Mouse (Mus musculus): ENCODE measurements around the gene Klhdc9. TPM values are rescaled to one million over a fixed set of nuclear protein-coding genes. Genes with fewer than 3 reads are reported as not detected.

Klhdc9 gene
- 1 to 10 TPM; 4.4 to 4.8 TPM for total RNA-seq (2021)

- intact Hi-C loops (cut with DNase I): loop anchor here (5.0 kb wide), 1 partner anchor 117 kb away; no protein-coding TSS in a partner anchor
- DNase-seq: peak; percentile 94
Observed at GRCm38 (mm10) chr1:171360656-171361055, at the start of gene Klhdc9. Klhdc9 (minus strand) TSS chr1:171360798.

- intact Hi-C loops (cut with DNase I): no loop called here
- DNase-seq: no peak
Observed at GRCm38 (mm10) chr1:171410231-171410630, 49.6 kb upstream of the Klhdc9 start.

DNA sequence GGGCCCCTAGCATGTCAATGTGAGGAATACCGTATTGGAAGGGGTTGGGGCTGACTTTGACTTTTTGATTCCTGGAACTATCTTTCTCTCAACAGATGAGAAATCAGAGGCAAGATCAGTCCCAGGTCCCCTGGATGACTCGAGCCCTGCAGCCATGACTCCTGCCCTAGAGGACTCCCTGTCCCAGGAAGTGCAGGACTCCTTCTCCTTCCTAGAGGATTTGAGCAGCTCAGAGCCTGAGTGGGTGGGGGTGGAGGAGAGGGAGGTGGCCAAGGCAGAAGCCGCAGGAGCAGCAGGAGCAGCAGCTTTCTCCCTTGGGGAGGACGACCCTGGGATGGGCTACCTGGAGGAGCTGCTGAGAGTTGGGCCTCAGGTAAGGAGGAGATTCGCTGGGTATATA is 46.7 kb upstream of the Klhdc9 start:
- DNase-seq: no peak
- intact Hi-C loops (cut with DNase I): no loop called here

- intact Hi-C loops (cut with DNase I): no loop called here
Observed at GRCm38 (mm10) chr1:171402991-171403390, 42.4 kb upstream of the Klhdc9 start.

DNA sequence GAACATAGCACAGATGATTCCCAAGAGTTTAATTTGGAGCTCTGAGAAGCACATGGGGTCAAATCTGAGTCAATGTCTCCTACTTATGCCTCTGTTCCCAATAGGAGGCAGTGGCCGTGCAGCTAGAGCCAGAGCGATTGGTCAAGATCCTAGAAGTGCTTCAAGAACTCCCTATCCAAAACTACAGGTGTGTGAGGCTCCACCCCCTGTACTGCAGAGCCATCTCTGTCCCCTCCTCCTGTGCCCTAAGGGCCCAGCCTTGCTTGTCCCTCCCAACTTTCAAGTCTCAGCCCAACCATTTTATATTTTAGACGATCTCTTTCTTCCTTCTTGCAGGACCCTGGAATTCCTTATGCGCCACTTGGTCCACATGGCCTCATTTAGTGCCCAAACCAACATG is 41.2 kb upstream of the Klhdc9 start:
- DNase-seq: no peak
- intact Hi-C loops (cut with DNase I): no loop called here

More at GRCm38 (mm10) chr1:171402991-171403390, 42.4 kb upstream of the Klhdc9 start:
- no peak for DNase-seq

- no peak for DNase-seq
- intact Hi-C loops (cut with DNase I): no loop called here
Observed at GRCm38 (mm10) chr1:171390101-171390500, 29.5 kb upstream of the Klhdc9 start.

DNA sequence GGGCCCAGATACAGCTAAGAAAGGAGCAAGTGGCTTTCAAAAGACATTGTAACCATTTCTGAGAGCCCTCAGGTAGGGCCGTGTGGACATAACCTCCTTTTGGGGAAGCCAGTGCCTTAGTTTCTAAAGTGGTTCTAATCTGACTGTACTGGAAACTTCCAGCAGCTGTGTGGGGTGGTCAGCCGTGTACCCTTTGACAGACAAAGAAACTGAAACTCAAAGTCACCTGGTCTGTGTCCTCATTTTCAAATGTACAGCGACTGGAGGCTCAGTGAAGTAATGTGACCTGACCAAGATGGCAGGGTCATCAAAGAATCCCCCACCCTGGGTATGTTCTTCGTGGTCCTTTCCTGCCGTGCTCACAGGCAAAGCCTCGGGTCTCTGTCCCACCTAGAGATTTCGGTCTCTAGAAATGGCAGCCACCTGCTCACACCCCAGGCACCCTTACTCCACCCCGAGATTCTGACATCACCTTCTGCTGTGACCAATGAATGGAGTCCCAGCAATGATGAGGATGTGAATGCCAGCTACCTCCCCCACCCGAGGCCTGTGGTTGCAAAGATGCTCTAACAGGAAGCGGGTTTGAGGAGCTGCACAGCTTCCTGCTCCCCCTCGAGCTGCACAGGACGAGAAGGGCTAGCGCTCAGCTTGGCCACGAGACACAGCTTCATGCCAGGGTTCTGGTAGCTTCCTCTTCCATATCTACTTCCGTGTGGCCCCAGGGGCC is 27.9 kb upstream of the Klhdc9 start, which contains the start of gene Arhgap30:
Arhgap30 (plus strand) TSS at position 579 of the 727 bp plus-strand sequence.
- DNase-seq: no peak
- intact Hi-C loops (cut with DNase I): no loop called here

DNA sequence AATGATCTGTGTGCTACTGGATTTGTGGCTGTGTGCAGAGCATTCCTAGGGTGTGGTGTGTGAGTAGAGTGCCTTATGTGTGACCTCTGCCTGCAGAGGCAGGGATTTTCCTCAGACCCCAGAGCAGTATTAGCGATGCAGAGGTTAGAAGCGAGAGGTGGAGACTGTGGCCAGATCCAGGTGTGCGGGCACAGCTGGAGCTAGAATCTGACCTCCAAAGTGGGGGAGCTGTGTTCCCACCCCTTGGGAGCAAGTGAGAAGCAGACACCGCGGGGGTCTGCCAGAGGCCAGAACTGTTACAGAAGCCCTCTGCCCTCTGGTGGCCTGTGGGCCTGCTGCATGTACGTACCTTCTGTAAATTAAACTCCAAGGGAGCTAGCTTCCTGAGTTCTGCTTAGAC is 26.5 kb upstream of the Klhdc9 start:
- peak; percentile 41 for DNase-seq

DNA sequence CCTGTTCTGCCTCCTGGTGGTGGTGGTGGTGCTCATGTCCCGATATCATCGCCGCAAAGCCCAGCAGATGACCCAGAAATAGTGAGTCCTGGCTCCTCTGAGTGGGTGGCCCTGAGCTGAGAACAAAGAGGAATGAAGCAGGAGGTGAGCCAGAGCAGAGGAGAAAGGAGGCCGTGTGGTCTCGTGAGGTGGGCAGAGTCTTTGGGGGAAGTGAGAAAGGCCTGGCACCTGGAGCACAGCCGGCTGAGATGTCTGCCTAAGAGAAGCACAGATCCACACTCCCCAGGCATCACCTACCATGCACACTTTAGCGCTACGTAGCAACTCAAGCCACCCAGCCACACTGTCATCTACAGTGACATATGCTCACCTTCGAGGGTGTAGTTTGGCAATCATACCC is 24.6 kb upstream of the Klhdc9 start:
- intact Hi-C loops (cut with DNase I): no loop called here
- no peak for DNase-seq

More for the DNA sequence above, 26.5 kb upstream of the Klhdc9 start:
- intact Hi-C loops (cut with DNase I): no loop called here

DNA sequence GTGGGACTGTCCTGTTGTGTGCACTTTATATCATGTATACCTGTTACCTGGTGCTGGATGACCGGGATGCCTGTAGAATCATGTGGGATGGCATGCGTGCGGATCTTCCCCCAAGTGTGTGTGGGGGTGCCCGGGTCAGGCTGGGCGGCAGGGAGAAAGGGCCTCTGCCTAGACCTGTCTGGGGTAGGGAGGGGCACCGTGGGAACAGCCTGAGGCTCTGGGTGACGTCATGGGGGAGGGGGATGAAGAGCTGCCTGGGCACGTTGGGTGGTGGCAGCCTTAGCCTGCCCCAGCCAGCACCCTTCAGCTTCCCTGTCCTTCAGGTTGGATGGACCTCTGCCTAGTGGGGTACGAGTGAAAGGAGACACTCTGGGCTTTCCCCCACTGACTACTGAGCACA is 23.8 kb upstream of the Klhdc9 start:
- DNase-seq: no peak
- intact Hi-C loops (cut with DNase I): no loop called here

DNA sequence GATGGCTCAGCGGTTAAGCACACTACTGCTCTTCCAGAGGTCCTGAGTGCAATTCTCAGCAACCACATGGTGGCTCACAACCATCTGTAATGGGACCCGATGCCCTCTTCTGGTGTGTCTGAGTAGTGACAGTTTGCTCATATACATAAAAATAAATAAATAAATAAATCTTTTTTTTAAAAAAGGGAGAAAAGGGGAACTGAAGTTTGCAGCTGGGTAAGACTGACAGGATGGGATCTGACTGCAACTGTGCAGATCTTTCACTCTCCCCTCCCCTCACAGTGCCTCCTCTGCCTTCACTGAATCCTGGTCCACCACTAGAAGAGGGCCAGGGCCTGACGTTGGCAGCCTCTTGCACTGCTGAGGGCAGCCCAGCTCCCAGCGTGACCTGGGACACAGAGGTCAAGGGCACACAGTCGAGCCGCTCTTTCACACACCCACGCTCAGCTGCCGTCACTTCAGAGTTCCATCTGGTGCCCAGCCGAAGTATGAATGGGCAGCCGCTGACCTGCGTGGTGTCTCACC is 21.6 kb upstream of the Klhdc9 start:
- DNase-seq: no peak
- intact Hi-C loops (cut with DNase I): no loop called here

DNA sequence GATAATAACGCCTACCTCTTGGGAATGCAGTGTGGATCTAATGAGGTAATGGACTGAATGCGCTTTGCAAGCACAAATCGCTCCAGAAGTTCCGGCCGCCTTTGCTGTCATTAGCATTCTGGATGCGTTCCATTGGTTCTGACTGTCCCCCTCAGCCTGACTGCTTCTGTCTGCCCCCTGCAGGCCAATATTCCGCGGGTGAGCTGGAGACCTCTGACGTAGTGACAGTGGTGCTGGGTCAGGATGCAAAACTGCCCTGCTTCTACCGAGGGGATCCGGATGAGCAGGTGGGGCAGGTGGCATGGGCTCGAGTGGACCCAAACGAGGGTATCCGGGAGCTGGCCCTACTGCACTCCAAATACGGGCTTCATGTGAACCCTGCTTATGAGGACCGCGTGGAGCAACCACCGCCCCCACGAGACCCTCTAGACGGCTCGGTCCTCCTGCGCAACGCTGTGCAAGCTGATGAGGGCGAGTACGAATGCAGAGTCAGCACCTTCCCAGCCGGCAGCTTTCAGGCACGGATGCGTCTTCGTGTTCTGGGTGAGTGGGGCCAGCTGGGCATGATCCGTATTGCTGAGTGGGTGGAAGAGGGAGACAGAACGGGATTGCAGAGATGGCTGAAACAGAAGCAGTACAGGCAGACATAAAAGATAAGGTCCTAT is 19.5 kb upstream of the Klhdc9 start:
- intact Hi-C loops (cut with DNase I): no loop called here
- DNase-seq: peak; percentile 82

DNA sequence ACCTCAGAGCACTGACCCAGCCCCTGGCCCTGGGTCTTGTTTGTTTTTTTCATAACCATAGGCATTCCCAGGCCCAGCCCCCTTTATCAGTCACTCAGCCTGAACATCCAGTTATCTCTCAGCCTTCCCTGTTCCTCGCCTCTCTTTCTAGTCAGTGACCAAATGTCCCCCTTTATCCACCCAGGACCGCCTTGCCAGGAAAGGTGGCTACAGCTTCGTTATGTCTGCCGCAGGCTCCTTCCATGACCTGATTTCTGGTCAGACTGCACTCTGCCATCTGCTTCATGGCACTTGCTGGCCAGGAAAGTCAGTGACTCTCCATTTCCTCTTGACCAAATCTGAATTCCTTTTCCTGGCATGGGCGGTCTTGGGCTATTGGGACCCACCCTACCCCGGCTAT is 17.7 kb upstream of the Klhdc9 start:
- intact Hi-C loops (cut with DNase I): no loop called here

GRCm38 (mm10) chr1:171375646-171376097 is 15.1 kb upstream of the Klhdc9 start:
- intact Hi-C loops (cut with DNase I): no loop called here
- DNase-seq: no peak

More for the DNA sequence above, 17.7 kb upstream of the Klhdc9 start:
- no peak for DNase-seq

DNA sequence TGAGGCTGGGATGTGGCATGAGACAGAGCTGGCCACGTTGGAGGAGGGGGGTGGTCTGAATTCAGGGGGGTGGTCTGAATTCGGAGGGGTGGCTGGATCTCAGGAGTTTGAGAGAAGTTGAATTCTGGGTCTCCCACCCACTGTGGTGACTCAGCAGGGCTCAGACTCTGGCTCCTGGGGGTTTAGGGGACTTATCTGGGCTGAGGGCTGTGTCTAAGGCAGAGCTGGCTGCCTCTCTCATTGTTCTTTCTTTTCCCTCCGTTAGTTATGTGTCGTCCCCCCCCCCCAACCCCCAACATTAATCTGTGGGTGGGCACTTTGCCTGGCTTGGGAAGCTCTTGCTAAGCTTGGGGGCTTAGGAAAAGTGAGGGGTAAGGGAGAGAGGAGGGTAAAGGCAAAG is 13.3 kb upstream of the Klhdc9 start:
- DNase-seq: no peak
- intact Hi-C loops (cut with DNase I): no loop called here

GRCm38 (mm10) chr1:171372880-171373279 is 12.3 kb upstream of the Klhdc9 start:
- DNase-seq: no peak
- intact Hi-C loops (cut with DNase I): no loop called here

- intact Hi-C loops (cut with DNase I): no loop called here
Observed at GRCm38 (mm10) chr1:171369845-171370556, 9.4 kb upstream of the Klhdc9 start, which contains the start of gene Nectin4. Nectin4 (plus strand) TSS chr1:171370099.

DNA sequence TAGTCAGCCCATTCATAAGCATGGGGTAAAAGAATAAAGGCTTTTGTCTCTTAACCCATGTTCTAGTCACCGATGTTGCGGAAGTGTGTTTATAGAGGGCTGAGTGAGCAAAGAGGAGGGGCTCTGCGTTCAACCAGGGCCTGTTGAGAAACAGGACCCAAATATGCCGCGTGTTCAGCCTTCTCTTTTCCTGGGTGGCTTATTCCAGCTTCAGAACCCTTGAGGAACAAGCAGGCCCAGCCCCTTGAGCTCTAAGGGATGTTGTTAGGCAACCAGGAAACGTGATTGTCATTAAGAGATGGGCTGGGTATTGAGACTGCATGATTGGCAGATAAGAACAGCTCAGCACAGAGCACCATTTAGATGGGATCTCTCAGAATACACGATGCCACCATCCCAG is 5.3 kb upstream of the Klhdc9 start:
- DNase-seq: no peak
- intact Hi-C loops (cut with DNase I): no loop called here

More at GRCm38 (mm10) chr1:171369845-171370556, 9.4 kb upstream of the Klhdc9 start, which contains the start of gene Nectin4:
- DNase-seq: no peak

GRCm38 (mm10) chr1:171361106-171362103 is 807 bp upstream of the Klhdc9 start:
- intact Hi-C loops (cut with DNase I): loop anchor here (5.0 kb wide), 1 partner anchor 116 kb away; no protein-coding TSS in a partner anchor
- DNase-seq: peak; percentile 68

DNA sequence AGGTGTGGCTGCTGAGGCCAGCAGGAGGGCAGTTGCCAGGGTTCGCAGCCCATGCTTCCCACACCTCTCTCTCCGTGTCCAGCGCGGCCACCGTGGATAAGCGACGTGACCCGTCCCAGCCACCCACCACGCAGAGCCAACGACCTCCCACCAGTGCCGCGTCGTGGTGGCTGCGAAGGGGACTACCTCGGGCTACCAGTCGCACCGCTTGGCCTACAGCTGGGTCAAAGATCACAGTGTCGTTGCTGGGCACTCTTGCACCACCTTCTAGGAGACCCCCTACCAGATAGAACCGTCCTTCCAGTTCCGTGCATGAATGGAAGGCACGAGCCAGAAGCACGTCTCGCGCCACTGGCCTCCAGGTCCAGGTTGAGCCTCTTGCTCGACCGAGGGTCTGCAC is 345 bp downstream of the Klhdc9 start:
- peak; percentile 33 for DNase-seq
- intact Hi-C loops (cut with DNase I): loop anchor here (5.0 kb wide), 1 partner anchor 117 kb away; no protein-coding TSS in a partner anchor

Measured in left cerebral cortex, postnatal 4 days (tissue).